Comparison of ENCODE assay signal across 26 mouse cellular contexts in genomic region chr5:50196423-50196822, GRCm38 (mm10).
DNase-seq lines count a peak whose midpoint lies in the region; ATAC-seq lines count a peak whose summit lies in the region.
"Had no signal": no experiment of that assay in that cellular context is flagged by ENCODE, and none has a peak within 500 bp of the region (broad histone marks: within the 10 kb centered on the region; RNA-seq: fewer than 3 reads in every experiment).

No protein-coding gene starts in this region.

- H3K27me3 ChIP-seq in neural tube, embryonic 13.5 days = no peaks in the 10 kb centered on the region
- H3K27me3 ChIP-seq in neural tube, embryonic 15.5 days (replicated peaks) = no peaks in the 10 kb centered on the region
- no peaks in the 10 kb centered on the region for H3K27me3 ChIP-seq in limb, embryonic 11.5 days (ENCODE audit: control insufficient read depth, insufficient read depth, low read length)
- H3K27me3 ChIP-seq: lung, embryonic 15.5 days; neural tube, embryonic 12.5 days; stomach, embryonic 15.5 days had no signal

- H3K4me3 ChIP-seq in neural tube, embryonic 13.5 days = no peak overlapping the region
- no peak overlapping the region for H3K4me3 ChIP-seq in neural tube, embryonic 15.5 days (replicated peaks)
- no peak overlapping the region for H3K4me3 ChIP-seq in limb, embryonic 11.5 days (ENCODE audit: low read depth, low read length)
- H3K4me3 ChIP-seq: forebrain, embryonic 10.5 days; heart, adult 2 months; lung, embryonic 15.5 days; neural tube, embryonic 12.5 days; stomach, embryonic 15.5 days had no signal

- peak; percentile 21 for DNase-seq in embryo, embryonic 10 days (ENCODE audit: low spot score)
- no peak for DNase-seq in embryo, embryonic 9.5 days (ENCODE audit: extremely low spot score)
- no peak for DNase-seq in limb, embryonic 11.5 days (ENCODE audit: low spot score)
- DNase-seq in telencephalon, adult 2 months (ENCODE audit: low read depth, low spot score) = peak; percentile 11
- no peak for DNase-seq in cerebellum, adult 11-12 months
- DNase-seq: adrenal gland, postnatal 36 days; cerebellum, adult 9-10 months; gastrocnemius, postnatal 14 days; heart, adult 2 months; heart, postnatal 36 days; kidney, adult 11 months; layer of hippocampus, postnatal 36 days; right cerebral cortex, postnatal 25 days had no signal

- H3K4me2 ChIP-seq in neural tube, embryonic 13.5 days = no peak overlapping the region
- H3K4me2 ChIP-seq in neural tube, embryonic 15.5 days = no peak overlapping the region
- no peak overlapping the region for H3K4me2 ChIP-seq in limb, embryonic 11.5 days (ENCODE audit: low read depth, severe bottlenecking)
- H3K4me2 ChIP-seq: hindbrain, embryonic 14.5 days; lung, embryonic 15.5 days; midbrain, embryonic 11.5 days; neural tube, embryonic 12.5 days; stomach, embryonic 15.5 days had no signal

- no peaks in the 10 kb centered on the region for H3K4me1 ChIP-seq in neural tube, embryonic 13.5 days (replicated peaks)
- H3K4me1 ChIP-seq in neural tube, embryonic 15.5 days = no peaks in the 10 kb centered on the region
- H3K4me1 ChIP-seq in limb, embryonic 11.5 days (ENCODE audit: control insufficient read depth, insufficient read depth, low read length) = no peaks in the 10 kb centered on the region
- H3K4me1 ChIP-seq: forebrain, embryonic 10.5 days; lung, embryonic 15.5 days; neural tube, embryonic 12.5 days; stomach, embryonic 15.5 days had no signal

- no peaks in the 10 kb centered on the region for H3K9me3 ChIP-seq in neural tube, embryonic 13.5 days
- no peaks in the 10 kb centered on the region for H3K9me3 ChIP-seq in neural tube, embryonic 15.5 days (replicated peaks)
- no peaks in the 10 kb centered on the region for H3K9me3 ChIP-seq in limb, embryonic 11.5 days (ENCODE audit: control insufficient read depth, low read length)
- H3K9me3 ChIP-seq: forebrain, embryonic 10.5 days; lung, embryonic 15.5 days; neural tube, embryonic 12.5 days; stomach, embryonic 15.5 days had no signal

- H3K36me3 ChIP-seq in neural tube, embryonic 13.5 days = no peaks in the 10 kb centered on the region
- no peaks in the 10 kb centered on the region for H3K36me3 ChIP-seq in neural tube, embryonic 15.5 days
- H3K36me3 ChIP-seq in limb, embryonic 11.5 days (ENCODE audit: control insufficient read depth, insufficient read depth, low read length) = no peaks in the 10 kb centered on the region
- H3K36me3 ChIP-seq: forebrain, embryonic 10.5 days; lung, embryonic 15.5 days; neural tube, embryonic 12.5 days; stomach, embryonic 15.5 days had no signal

- H3K9ac ChIP-seq in neural tube, embryonic 13.5 days = no peak overlapping the region
- no peak overlapping the region for H3K9ac ChIP-seq in neural tube, embryonic 15.5 days (replicated peaks)
- H3K9ac ChIP-seq in limb, embryonic 11.5 days (ENCODE audit: low read length) = no peak overlapping the region
- H3K9ac ChIP-seq: hindbrain, embryonic 14.5 days; liver, embryonic 14.5 days; lung, embryonic 15.5 days; neural tube, embryonic 12.5 days; stomach, embryonic 15.5 days had no signal

- whole genome bisulfite sequencing in neural tube, embryonic 13.5 days = 65% methylated on average over 3 of the region's 3 CpGs
- WGBS in neural tube, embryonic 15.5 days = 76% methylated on average over 3 of the region's 3 CpGs
- 72% methylated on average over 3 of the region's 3 CpGs for WGBS in limb, embryonic 11.5 days

- peak overlapping the region; percentile 29; the same call in 1 of the 2 replicates for H3K27ac ChIP-seq in neural tube, embryonic 13.5 days (replicated peaks)
- H3K27ac ChIP-seq in neural tube, embryonic 15.5 days (replicated peaks) = no peak overlapping the region
- peak overlapping the region; percentile 84 for H3K27ac ChIP-seq in limb, embryonic 11.5 days (replicated peaks; ENCODE audit: low read depth, low read length)
- H3K27ac ChIP-seq: forebrain, embryonic 10.5 days; heart, adult 2 months; hindbrain, embryonic 14.5 days; kidney, postnatal 0 days; liver, embryonic 14.5 days; lung, embryonic 15.5 days; macrophage; neural tube, embryonic 12.5 days; stomach, embryonic 15.5 days had no signal

- no peak for ATAC-seq in neural tube, embryonic 13.5 days (ENCODE audit: low read depth)
- ATAC-seq in neural tube, embryonic 15.5 days (ENCODE audit: low FRiP score) = no peak
- ATAC-seq in limb, embryonic 11.5 days (ENCODE audit: insufficient number of reproducible peaks, low FRiP score, low TSS enrichment, low read depth) = peak; percentile 90
- ATAC-seq in CD4-positive, CD25-positive, alpha-beta regulatory T cell, adult 4 months = no peak
- ATAC-seq: activated CD4-positive, CD25-positive, alpha-beta regulatory T cell, adult 4 months had no signal

Comparison
In these comparisons a context has a peak if more than half of its experiments do, and no peak if none do; other contexts are left out.
1. DNase-seq: peak in embryo, embryonic 10 days (single experiment) and telencephalon, adult 2 months (single experiment); none in embryo, embryonic 9.5 days (single experiment), limb, embryonic 11.5 days (single experiment) and cerebellum, adult 11-12 months (single experiment).